Mouse (Mus musculus) cerebellum, postnatal 10 days (tissue): Measurements from ENCODE around the gene Cradd.

Experiments used
- DNase-seq, 2 experiments: peaks; one replicate each; pipeline ENCODE4 v3.0.0; 2021; ENCODE audit warnings: mixed read lengths in 2 of 2

Cradd gene

GRCm38 (mm10) chr10:95302211-95303163 lies 21.4 kb downstream of the Cradd start:
- DNase-seq = no peak

GRCm38 (mm10) chr10:95300178-95300793 lies 23.6 kb downstream of the Cradd start:
- no peak for DNase-seq

GRCm38 (mm10) chr10:95299808-95300133 lies 24.2 kb downstream of the Cradd start:
- DNase-seq = peak in 1 of 2 experiments; percentile 25

- peak; percentile 26 to 30 for DNase-seq
Observed at GRCm38 (mm10) chr10:95299010-95299807, 24.7 kb downstream of the Cradd start.

- no peak for DNase-seq
Observed at GRCm38 (mm10) chr10:95298504-95298903, 25.4 kb downstream of the Cradd start.

GRCm38 (mm10) chr10:95297690-95298104 lies 26.2 kb downstream of the Cradd start:
- DNase-seq = peak; percentile 60 to 62

- no peak for DNase-seq
Observed at GRCm38 (mm10) chr10:95297024-95297423, 26.9 kb downstream of the Cradd start.

- no peak for DNase-seq
Observed at GRCm38 (mm10) chr10:95293261-95293660, 30.7 kb downstream of the Cradd start.

- DNase-seq = no peak
Observed at GRCm38 (mm10) chr10:95292269-95292668, 31.7 kb downstream of the Cradd start.

- no peak for DNase-seq
Observed at GRCm38 (mm10) chr10:95291133-95291876, 32.6 kb downstream of the Cradd start.

- no peak for DNase-seq
Observed at GRCm38 (mm10) chr10:95289819-95290218, 34.1 kb downstream of the Cradd start.

- DNase-seq = no peak
Observed at GRCm38 (mm10) chr10:95288206-95288605, 35.7 kb downstream of the Cradd start.

GRCm38 (mm10) chr10:95287351-95287750 lies 36.6 kb downstream of the Cradd start:
- DNase-seq = no peak

GRCm38 (mm10) chr10:95283434-95283833 lies 40.5 kb downstream of the Cradd start:
- no peak for DNase-seq

GRCm38 (mm10) chr10:95281996-95282395 lies 41.9 kb downstream of the Cradd start:
- DNase-seq = no peak

- no peak for DNase-seq
Observed at GRCm38 (mm10) chr10:95281466-95281990, 42.4 kb downstream of the Cradd start.

GRCm38 (mm10) chr10:95280327-95280726 lies 43.6 kb downstream of the Cradd start:
- peak; percentile 92 to 94 for DNase-seq

GRCm38 (mm10) chr10:95279459-95279858 lies 44.5 kb downstream of the Cradd start:
- DNase-seq = no peak

- DNase-seq = peak; percentile 59 to 64
Observed at GRCm38 (mm10) chr10:95278085-95278484, 45.8 kb downstream of the Cradd start.

- DNase-seq = no peak
Observed at GRCm38 (mm10) chr10:95275488-95275887, 48.4 kb downstream of the Cradd start.

- peak in 1 of 2 experiments; percentile 35 for DNase-seq
Observed at GRCm38 (mm10) chr10:95273226-95273625, 50.7 kb downstream of the Cradd start.

GRCm38 (mm10) chr10:95269151-95269550 lies 54.8 kb downstream of the Cradd start:
- no peak for DNase-seq
